Mouse (Mus musculus): ENCODE results near the gene Acadm. TPM values are rescaled to one million over a fixed set of nuclear protein-coding genes. Genes with fewer than 3 reads are reported as not detected.

Gene Acadm
- polyA plus RNA-seq, 1 experiment from 2014 or later = 106 TPM

DNA sequence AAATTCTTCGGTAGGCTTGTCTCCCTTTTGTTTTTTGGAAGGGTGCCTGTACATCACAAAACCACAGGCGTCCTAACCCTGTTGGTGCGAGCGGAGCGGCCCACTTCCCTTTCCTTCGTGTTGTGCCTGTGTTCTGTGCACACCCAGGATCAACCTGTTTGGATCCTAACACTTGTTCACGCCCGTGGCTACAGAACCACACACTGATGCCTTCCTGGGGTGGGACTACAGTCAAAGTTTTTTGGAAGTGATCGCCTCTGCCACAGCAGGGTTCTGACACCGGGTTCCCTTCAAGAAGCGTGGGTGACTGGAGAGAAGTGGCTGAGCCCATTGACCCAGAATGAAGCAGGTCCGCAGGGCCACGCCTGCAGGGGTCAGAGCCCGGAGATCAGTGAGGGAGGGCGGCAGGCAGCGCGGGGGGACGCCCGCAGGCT, 514 bp downstream of the Acadm start:
- Histone ChIP-seq H3K4me3 (replicated peaks; ENCODE audit: low read length) (peak overlapping the region; percentile 84), H3K9ac (ENCODE audit: low read length) (peak overlapping the region; percentile 85), H3K4me1 (ENCODE audit: control insufficient read depth, insufficient read depth, low read length) (peaks cover 4% of the 10 kb centered on the region; the same call in 1 of the 2 replicates), H3K27ac (ENCODE audit: low read length) (peak overlapping the region; percentile 94), H3K36me3 (ENCODE audit: control insufficient read depth, insufficient read depth, low read length) (no peaks in the 10 kb centered on the region), H3K9me3 (replicated peaks; ENCODE audit: control insufficient read depth, low read length) (no peaks in the 10 kb centered on the region), H3K27me3 (ENCODE audit: control insufficient read depth, insufficient read depth, low read length) (no peaks in the 10 kb centered on the region), H3K4me2 (ENCODE audit: low read depth, low read length) (peak overlapping the region; percentile 66)
- peak; percentile 51 for ATAC-seq (ENCODE audit: insufficient read depth, low FRiP score)
- WGBS = under 1% methylated on average over 19 of the region's 19 CpGs

DNA sequence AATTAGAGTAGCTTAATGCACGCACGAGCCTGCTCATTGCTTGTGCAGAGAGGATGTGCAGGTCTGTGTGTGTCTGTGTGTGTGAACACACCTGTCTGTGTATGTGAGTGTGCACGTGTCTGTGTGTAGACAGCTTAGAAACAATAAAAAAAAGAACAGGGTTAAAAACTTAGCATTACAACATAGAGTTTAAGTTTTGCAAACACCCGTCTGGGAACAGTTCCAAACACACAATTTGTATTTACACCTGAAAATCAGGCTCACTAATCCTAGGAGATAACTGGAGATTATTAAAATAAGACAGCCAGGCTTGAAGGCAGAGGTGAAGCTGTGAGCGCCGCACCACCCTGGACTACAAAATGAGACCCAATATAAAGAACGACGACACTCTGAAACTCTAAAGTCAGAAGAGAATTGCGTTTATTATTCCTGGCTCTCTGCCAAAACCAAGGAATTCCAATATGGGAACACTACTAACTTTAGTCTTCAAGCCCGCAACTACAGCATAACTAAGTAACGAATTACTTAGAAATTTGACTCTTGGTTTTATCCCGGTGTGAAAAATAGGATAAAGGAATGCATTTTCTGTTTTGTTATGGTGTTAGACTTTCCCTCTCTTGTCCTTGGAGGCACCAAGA, 1.3 kb downstream of the Acadm start:
- Histone ChIP-seq H3K27me3 (ENCODE audit: control insufficient read depth, insufficient read depth, low read length) (no peaks in the 10 kb centered on the region), H3K4me3 (replicated peaks; ENCODE audit: low read length) (peak overlapping the region; percentile 84), H3K9ac (ENCODE audit: low read length) (no peak overlapping the region; the same call in 1 of the 2 replicates), H3K36me3 (ENCODE audit: control insufficient read depth, insufficient read depth, low read length) (no peaks in the 10 kb centered on the region), H3K4me2 (ENCODE audit: low read depth, low read length) (peak overlapping the region; percentile 66), H3K4me1 (ENCODE audit: control insufficient read depth, insufficient read depth, low read length) (peaks cover 4% of the 10 kb centered on the region; the same call in 1 of the 2 replicates), H3K9me3 (replicated peaks; ENCODE audit: control insufficient read depth, low read length) (no peaks in the 10 kb centered on the region), H3K27ac (ENCODE audit: low read length) (peak overlapping the region; percentile 94; the same call in 1 of the 2 replicates)
- WGBS = 25% methylated on average over 12 of the region's 12 CpGs
- no peak for ATAC-seq (ENCODE audit: insufficient read depth, low FRiP score)

DNA sequence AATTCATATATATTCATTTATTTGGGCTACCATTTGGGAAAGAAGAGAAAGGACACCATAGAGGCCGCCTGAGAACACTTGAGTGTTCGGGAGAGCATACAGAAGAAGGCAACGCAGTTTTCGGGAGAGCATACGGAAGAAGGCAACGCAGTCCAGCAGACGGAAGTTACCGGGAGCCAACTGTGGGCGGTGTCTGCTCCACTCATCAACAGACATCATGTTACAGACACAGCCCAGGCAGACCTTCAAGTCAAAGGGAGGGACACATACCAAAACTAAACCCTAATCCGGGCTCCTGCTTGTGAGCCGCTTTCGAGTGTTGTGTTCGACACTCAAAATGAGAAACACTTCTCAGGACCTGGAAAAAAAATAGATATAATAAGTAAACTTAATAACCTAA, 2.8 kb downstream of the Acadm start:
- Histone ChIP-seq H3K9me3 (replicated peaks; ENCODE audit: control insufficient read depth, low read length) (no peaks in the 10 kb centered on the region), H3K9ac (ENCODE audit: low read length) (no peak overlapping the region), H3K4me2 (ENCODE audit: low read depth, low read length) (no peak overlapping the region), H3K36me3 (ENCODE audit: control insufficient read depth, insufficient read depth, low read length) (no peaks in the 10 kb centered on the region), H3K27ac (ENCODE audit: low read length) (no peak overlapping the region), H3K4me3 (replicated peaks; ENCODE audit: low read length) (no peak overlapping the region), H3K4me1 (ENCODE audit: control insufficient read depth, insufficient read depth, low read length) (peaks cover 4% of the 10 kb centered on the region; the same call in 1 of the 2 replicates), H3K27me3 (ENCODE audit: control insufficient read depth, insufficient read depth, low read length) (no peaks in the 10 kb centered on the region)
- no peak for ATAC-seq (ENCODE audit: insufficient read depth, low FRiP score)
- 93% methylated on average over 13 of the region's 13 CpGs for WGBS

DNA sequence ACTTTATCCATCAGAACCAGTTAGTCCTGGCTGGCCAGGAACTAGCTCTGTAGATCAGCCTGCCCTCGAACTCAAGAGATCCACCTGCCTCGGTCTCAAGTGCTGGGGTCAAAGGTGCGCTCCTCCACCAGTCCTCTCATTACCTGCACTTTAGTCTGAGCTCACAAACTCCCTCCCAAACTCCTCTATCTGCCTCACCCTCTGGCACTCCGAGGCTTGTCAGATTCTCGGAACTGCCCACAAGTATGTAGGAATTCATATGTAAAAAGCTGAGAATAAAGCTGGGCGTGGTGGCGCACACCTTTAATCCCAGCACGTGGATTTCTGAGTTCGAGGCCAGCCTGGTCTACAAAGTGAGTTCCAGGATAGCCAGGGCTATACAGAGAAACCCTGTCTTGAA, 3.9 kb downstream of the Acadm start:
- ATAC-seq (ENCODE audit: insufficient read depth, low FRiP score) = no peak
- H3K27me3 ChIP-seq (ENCODE audit: control insufficient read depth, insufficient read depth, low read length) = no peaks in the 10 kb centered on the region
- no peak overlapping the region for H3K4me3 ChIP-seq (replicated peaks; ENCODE audit: low read length)
- WGBS = 85% methylated on average over 9 of the region's 9 CpGs
- no peaks in the 10 kb centered on the region for H3K9me3 ChIP-seq (replicated peaks; ENCODE audit: control insufficient read depth, low read length)
- peaks cover 4% of the 10 kb centered on the region; the same call in 1 of the 2 replicates for H3K4me1 ChIP-seq (ENCODE audit: control insufficient read depth, insufficient read depth, low read length)
- H3K27ac ChIP-seq (ENCODE audit: low read length) = no peak overlapping the region
- H3K36me3 ChIP-seq (ENCODE audit: control insufficient read depth, insufficient read depth, low read length) = no peaks in the 10 kb centered on the region
- no peak overlapping the region for H3K9ac ChIP-seq (ENCODE audit: low read length)
- H3K4me2 ChIP-seq (ENCODE audit: low read depth, low read length) = no peak overlapping the region

DNA sequence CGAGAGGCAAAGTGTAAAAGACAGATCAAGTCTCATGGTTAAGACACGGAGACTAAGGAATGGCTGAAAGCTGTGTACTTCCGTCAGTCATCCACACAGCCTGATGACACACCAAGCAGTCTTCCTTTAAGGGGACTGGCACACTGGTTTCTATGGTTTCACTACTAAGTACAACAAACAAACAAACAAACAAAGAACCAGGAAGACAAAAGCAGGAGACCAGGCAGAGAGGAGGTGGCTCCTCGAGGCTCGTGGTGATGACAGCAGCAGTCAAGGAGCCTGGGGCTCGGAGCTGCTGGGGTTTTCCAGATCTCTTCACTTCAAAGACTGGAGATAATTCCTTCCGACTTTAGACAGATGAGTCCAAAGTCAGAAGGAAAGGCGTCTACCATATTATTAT, 4.4 kb downstream of the Acadm start:
- 86% methylated on average over 8 of the region's 8 CpGs for WGBS
- Histone ChIP-seq H3K27me3 (ENCODE audit: control insufficient read depth, insufficient read depth, low read length) (no peaks in the 10 kb centered on the region), H3K9ac (ENCODE audit: low read length) (no peak overlapping the region), H3K36me3 (ENCODE audit: control insufficient read depth, insufficient read depth, low read length) (no peaks in the 10 kb centered on the region), H3K4me2 (ENCODE audit: low read depth, low read length) (no peak overlapping the region), H3K27ac (ENCODE audit: low read length) (no peak overlapping the region), H3K4me3 (replicated peaks; ENCODE audit: low read length) (no peak overlapping the region), H3K9me3 (replicated peaks; ENCODE audit: control insufficient read depth, low read length) (no peaks in the 10 kb centered on the region), H3K4me1 (ENCODE audit: control insufficient read depth, insufficient read depth, low read length) (peaks cover 4% of the 10 kb centered on the region; the same call in 1 of the 2 replicates)
- no peak for ATAC-seq (ENCODE audit: insufficient read depth, low FRiP score)

DNA sequence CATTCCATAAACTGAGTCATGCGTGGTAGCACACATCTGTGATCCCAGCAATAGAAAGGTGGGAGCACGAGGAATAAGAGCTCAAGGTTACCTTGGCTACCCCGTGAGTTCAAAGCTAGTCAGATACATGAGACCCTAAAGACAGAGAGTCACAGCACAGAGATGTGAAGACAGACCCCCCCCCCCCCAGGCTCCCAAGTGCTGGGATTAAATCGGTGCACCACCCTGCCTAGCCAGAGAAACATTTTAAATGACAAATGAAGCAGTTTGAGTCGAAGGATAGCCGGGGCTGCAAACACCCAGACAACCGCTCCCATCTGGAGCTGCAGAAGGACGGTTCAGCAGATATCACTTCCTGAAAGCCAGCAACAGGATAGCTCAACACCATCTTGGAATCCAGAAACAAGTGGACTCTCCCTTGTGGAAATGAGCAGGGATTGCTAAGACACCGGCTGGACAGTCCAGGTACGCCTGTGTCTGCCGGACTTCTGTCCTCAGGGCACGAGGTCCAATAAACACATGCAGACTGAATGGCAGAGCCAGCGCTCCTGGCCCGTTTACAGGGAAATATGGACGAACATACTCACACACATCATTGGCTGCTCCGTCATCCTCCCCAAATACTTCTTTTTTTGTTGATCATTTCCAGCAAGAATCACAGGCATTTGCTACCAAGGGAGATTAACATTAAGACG, 7.2 kb downstream of the Acadm start:
- no peak for ATAC-seq (ENCODE audit: insufficient read depth, low FRiP score)
- Histone ChIP-seq H3K4me3 (replicated peaks; ENCODE audit: low read length) (no peak overlapping the region), H3K4me1 (ENCODE audit: control insufficient read depth, insufficient read depth, low read length) (no peaks in the 10 kb centered on the region), H3K9me3 (replicated peaks; ENCODE audit: control insufficient read depth, low read length) (no peaks in the 10 kb centered on the region), H3K27ac (ENCODE audit: low read length) (no peak overlapping the region), H3K36me3 (ENCODE audit: control insufficient read depth, insufficient read depth, low read length) (peaks cover 6% of the 10 kb centered on the region; the same call in 1 of the 2 replicates), H3K9ac (ENCODE audit: low read length) (no peak overlapping the region), H3K4me2 (ENCODE audit: low read depth, low read length) (no peak overlapping the region), H3K27me3 (ENCODE audit: control insufficient read depth, insufficient read depth, low read length) (no peaks in the 10 kb centered on the region)
- 85% methylated on average over 17 of the region's 17 CpGs for WGBS

DNA sequence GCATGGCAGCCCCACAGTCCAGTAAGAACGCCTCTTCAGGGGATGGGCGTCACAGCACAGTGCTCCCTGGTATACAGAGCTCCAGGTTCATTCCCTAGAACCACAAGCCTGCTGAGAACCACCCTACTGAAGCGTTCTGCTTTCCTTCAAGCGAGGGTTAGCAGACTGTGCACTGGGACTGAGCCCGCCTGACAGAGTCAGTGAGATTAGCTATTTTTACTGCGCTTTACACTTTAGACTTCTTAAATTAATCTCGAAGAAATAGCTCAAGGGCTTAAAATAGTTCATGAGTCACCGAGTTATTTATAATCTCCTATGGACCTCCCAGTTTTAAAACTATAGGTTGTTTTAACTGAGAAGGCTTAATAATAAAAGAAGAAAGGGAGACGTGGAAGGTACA, 8.6 kb downstream of the Acadm start:
- no peaks in the 10 kb centered on the region for H3K27me3 ChIP-seq (ENCODE audit: control insufficient read depth, insufficient read depth, low read length)
- H3K27ac ChIP-seq (ENCODE audit: low read length) = 0 out of 2 replicates have a peak overlapping the region, but pooled peaks have one; percentile 37
- ATAC-seq (ENCODE audit: insufficient read depth, low FRiP score) = no peak
- WGBS = 76% methylated on average over 9 of the region's 9 CpGs
- H3K4me3 ChIP-seq (replicated peaks; ENCODE audit: low read length) = no peak overlapping the region
- H3K4me2 ChIP-seq (ENCODE audit: low read depth, low read length) = no peak overlapping the region
- H3K4me1 ChIP-seq (ENCODE audit: control insufficient read depth, insufficient read depth, low read length) = no peaks in the 10 kb centered on the region
- H3K9me3 ChIP-seq (replicated peaks; ENCODE audit: control insufficient read depth, low read length) = no peaks in the 10 kb centered on the region
- H3K9ac ChIP-seq (ENCODE audit: low read length) = no peak overlapping the region
- peaks cover 10% of the 10 kb centered on the region for H3K36me3 ChIP-seq (ENCODE audit: control insufficient read depth, insufficient read depth, low read length)

DNA sequence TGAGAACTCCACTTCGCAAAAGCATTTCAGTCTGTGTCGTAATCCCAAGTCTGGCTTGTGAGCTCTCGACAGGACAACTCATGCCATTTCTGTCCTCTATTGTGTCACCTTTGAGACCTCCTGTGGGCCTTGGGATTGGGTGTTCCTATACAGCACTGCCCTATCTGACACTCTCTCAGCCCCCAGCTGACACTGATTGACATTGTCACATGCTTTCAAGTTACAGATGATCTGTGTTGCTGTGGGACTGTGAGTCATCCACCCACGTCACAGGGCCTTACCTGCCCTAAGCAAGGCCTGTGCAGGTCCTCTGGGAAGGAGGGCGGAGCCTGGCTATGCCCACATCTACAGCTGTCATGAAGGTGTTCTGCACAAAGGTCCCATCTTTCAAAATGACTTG, 12.0 kb downstream of the Acadm start:
- Histone ChIP-seq H3K36me3 (ENCODE audit: control insufficient read depth, insufficient read depth, low read length) (peaks cover 25% of the 10 kb centered on the region), H3K9ac (ENCODE audit: low read length) (no peak overlapping the region), H3K27me3 (ENCODE audit: control insufficient read depth, insufficient read depth, low read length) (no peaks in the 10 kb centered on the region), H3K4me1 (ENCODE audit: control insufficient read depth, insufficient read depth, low read length) (0 out of 2 replicates have a peak, but pooled peaks cover 2% of the 10 kb centered on the region), H3K27ac (ENCODE audit: low read length) (no peak overlapping the region), H3K4me2 (ENCODE audit: low read depth, low read length) (no peak overlapping the region), H3K4me3 (replicated peaks; ENCODE audit: low read length) (no peak overlapping the region), H3K9me3 (replicated peaks; ENCODE audit: control insufficient read depth, low read length) (no peaks in the 10 kb centered on the region)
- WGBS = 93% methylated on average over 5 of the region's 5 CpGs
- ATAC-seq (ENCODE audit: insufficient read depth, low FRiP score) = 0 out of 2 replicates have a peak, but pooled peaks have one; percentile 38

DNA sequence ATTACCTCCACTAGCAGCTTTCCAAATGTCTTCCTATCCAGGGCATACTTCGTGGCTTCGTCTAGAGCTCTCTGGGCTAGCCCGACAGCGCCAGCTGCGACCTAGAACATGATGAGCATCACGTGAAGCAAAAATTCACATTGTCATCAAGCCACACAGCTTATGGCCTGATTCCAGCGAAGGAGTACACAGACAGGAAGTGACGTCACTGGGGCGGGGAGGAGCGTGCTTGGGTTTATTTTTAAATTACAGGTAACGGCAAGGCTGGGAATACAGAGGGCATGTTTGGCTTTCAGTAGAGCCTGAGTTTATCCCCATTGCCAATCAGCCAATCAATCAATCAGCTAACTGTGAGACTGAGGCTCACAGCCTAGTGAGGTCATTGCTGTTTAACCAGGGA, 14.9 kb downstream of the Acadm start:
- H3K4me2 ChIP-seq (ENCODE audit: low read depth, low read length) = no peak overlapping the region
- H3K9me3 ChIP-seq (replicated peaks; ENCODE audit: control insufficient read depth, low read length) = no peaks in the 10 kb centered on the region
- no peak for ATAC-seq (ENCODE audit: insufficient read depth, low FRiP score)
- no peaks in the 10 kb centered on the region for H3K27me3 ChIP-seq (ENCODE audit: control insufficient read depth, insufficient read depth, low read length)
- 93% methylated on average over 11 of the region's 11 CpGs for WGBS
- H3K27ac ChIP-seq (ENCODE audit: low read length) = no peak overlapping the region
- peaks cover 28% of the 10 kb centered on the region for H3K36me3 ChIP-seq (ENCODE audit: control insufficient read depth, insufficient read depth, low read length)
- no peak overlapping the region for H3K4me3 ChIP-seq (replicated peaks; ENCODE audit: low read length)
- 0 out of 2 replicates have a peak, but pooled peaks cover 2% of the 10 kb centered on the region for H3K4me1 ChIP-seq (ENCODE audit: control insufficient read depth, insufficient read depth, low read length)
- no peak overlapping the region for H3K9ac ChIP-seq (ENCODE audit: low read length)
